Mouse (Mus musculus) granulocyte monocyte progenitor cell, adult 5-6 weeks (primary cell): ENCODE results near the gene Slc4a10. TPM values are rescaled to one million over a fixed set of nuclear protein-coding genes. Genes with fewer than 3 reads are reported as not detected.
"Not testable (repeated sequence)": the region's sequence is repeated elsewhere in the genome, so short reads cannot be mapped to it uniquely, and the experiment has no call there.

Experiments used
- ATAC-seq: replicated peaks from 2 replicates; pipeline ENCODE4 v1.8.0; 2016; ENCODE audit warnings: mild to moderate bottlenecking, moderate TSS enrichment, inconsistent platforms; ENCODE audit not compliant: poor library complexity, severe bottlenecking
- total RNA-seq, 2 experiments: library from RNA; stranded (forward) in 1 of 2; stranded (reverse) in 1 of 2; fragments of 200-712, 200-1000 nt in 1 of 2; fragments of >200 nt in 1 of 2; fragmentation: Nextera tagmentation in 1 of 2; gene quantifications; 2 replicates each; pipeline ENCODE4 v1.2.3; 2014 to 2017

The Slc4a10 gene
- total RNA-seq (2014; fragmentation: Nextera tagmentation), result not detected in 2 replicates
- not detected in 2 replicates for total RNA-seq (2017)

DNA sequence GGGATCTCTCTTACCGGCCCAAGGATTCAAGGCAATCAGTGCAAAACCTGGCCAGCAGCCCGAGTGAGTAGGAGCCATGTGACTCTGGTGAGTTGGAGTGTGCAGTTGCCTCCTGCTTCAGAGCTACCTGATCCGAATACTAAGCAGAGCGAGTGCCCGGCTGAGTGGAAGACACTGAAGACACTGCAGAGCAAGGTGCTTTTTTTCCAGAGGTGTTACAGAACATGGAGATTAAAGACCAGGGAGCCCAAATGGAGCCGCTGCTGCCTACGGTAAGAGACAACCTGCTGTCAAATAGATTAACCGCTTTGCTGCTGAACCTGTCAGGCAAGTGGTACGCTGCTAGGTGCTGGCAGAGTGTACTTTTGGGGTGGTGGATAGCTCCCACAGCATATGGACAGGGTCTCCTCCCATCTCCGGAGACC, at the start of gene Slc4a10:
Gene Slc4a10, plus strand, starts transcription at position 42 of the 425 bp plus-strand sequence.
- no peak for ATAC-seq

DNA sequence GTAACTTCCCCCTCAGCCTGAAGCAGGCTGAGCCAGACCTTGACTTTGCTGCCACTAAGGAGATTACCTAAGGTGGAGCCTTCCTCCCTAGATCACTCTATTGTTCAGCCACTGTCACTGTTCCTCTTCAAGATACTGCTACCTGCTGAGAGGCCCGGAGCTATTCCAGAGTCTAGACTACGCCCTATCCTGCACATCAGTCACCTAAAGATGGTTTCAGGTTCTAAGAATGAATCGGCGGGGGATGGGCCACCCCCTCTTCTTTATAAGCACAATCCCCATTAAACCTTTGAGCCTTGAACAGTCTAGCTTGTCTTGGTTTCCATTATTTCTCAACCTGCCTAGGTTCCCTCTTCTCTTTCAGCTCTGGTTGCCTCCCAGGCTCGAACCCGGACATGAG, 45.0 kb upstream of the Slc4a10 start:
- ATAC-seq, result not testable (repeated sequence)

DNA sequence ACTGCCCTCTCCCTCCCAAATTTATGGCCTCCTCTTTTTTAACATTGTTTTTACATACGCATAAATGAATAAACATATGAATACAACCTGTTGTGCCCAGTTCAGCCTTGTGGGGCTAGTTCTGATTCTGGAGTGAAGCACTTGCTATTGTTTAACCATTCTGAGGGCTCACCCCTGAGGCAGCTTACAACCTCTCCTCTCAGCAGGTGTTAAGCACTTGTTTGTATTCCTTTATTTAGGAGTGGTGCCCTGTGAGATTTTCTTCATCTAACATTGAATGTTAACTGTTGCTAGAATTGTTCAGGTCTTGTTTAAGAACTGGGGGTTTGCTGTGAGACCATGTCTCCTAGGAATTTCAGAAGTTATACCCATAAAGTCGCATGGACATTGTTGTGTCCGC, 28.1 kb upstream of the Slc4a10 start:
- ATAC-seq, result no peak

DNA sequence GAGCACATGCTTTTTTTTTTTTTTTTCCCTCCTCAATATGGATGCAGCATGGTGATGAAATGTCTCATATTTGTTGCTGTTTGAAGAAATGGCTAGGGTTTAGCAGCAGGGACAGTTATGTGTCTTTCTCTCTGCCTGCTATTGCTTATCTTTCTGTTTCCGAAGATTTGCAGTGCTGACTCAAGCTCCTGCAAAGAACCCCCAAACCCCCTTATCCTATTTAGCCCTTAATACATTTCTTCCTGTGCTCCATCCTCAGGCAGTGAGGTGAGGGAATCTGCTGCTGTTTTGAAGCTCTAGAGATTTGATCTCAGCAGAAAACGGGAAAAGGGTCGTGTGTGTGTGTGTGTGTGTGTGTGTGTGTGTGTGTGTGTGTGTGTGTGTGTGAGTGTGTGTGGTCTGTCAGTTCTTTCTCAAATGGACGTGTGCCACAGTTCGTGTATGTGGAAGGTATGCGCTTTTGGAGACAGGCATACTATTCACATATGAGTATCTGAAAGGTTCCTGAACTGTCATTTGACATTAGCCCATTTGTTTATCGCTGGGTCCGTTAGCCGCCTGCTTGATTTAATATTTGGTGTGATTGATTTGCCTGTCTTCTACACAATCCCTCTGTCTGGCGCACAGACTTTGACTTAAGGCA, 720 bp downstream of the Slc4a10 start:
- ATAC-seq, result no peak

DNA sequence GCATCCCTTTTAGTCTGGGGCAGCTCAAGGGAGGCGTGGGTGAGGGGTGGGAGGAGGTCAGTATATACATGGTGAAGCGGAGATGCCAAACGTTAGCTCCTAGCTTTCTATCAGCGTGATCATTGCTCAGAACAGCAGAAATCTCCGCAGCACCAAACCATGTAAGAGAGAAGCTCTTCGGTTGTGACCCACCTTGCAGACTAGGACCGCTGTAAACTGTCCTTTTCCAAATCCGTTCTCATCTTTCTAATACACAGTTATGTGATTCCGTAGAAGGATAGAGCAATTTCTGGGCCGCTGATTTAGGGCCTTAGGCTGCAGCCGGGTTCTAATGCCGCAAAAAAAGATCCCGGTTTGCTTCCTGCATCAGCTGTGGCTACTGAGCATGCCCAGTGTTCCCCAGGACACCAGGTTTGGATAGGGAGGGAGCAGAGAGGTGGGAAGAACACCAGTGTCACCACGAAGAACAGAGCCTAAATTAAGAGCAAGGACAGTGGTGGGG, 1.3 kb downstream of the Slc4a10 start:
- no peak for ATAC-seq

DNA sequence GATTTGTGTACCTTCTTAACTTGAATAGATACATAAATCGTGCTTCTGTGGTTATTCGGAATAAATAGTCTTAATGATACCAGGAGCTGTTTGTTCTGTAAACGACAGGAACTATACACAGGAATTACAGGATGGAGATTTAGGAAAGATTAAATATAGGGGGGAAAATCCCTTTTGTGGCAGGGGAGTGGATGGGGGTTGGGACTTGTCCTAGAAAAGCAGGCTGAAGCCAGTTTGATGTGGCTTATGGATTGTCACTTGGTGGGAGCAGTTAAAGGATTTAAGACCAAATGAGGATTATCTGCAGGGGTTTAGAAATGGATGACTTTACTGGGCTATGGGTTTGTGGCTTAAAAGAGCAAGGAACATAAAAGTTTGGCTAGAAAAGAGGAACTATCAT, 1.9 kb downstream of the Slc4a10 start:
- no peak for ATAC-seq

DNA sequence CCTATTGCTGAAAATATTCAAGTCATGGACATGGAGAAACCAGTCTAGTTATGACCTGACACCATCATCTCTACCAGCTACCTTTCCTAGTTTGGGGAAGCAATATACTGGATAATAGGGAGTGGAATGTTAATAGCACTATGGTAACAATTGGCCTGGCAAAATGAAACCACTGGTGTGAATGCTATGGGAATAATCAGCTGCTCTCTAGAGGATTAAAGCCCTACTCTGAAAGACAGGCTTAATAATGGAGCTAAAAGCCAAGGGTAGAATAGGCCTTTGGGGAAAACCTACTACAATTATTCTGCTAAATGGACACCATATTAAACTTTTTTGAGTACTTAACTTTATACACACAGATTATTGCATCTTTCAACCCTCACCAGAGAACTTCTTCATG, 30.2 kb downstream of the Slc4a10 start:
- no peak for ATAC-seq

DNA sequence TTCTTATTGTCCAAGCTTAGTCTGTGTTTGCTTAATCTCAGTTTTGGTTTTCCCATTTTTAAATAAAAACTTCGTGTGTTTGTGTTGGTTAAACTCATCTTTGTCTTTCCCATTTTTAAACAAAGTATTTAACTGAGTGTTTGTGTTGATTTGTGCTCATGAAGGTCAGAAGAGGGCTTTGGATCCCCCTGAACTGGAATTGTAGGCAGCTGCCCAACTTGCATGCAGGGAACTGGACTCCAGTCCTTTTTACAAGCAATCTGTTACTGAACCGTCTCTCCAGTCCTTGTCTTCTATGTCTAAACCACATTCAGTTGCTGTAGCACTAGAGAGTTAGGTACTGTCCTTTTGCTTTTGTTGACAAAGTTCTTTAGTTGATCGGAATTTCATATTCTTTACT, 41.3 kb downstream of the Slc4a10 start:
- ATAC-seq, result no peak

DNA sequence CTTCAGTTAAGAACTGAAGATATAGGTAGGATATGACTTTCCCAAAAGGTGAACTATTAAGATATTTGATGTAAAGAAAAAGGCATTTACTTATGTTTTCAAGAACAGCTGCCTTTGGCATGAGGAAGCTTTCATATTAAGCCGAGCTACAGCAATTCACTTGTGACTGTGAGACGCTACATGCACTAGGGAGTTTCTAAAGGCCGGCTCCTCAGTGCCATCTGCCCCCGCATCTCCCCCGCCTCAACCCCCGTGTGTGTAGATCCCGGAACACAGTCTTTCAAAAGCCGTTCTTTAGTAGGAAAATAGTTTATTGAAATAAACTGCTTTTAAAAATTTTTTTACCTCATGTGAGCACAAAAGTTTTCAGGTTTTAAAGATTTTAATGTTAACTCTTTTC, 42.5 kb downstream of the Slc4a10 start:
- ATAC-seq, result no peak

DNA sequence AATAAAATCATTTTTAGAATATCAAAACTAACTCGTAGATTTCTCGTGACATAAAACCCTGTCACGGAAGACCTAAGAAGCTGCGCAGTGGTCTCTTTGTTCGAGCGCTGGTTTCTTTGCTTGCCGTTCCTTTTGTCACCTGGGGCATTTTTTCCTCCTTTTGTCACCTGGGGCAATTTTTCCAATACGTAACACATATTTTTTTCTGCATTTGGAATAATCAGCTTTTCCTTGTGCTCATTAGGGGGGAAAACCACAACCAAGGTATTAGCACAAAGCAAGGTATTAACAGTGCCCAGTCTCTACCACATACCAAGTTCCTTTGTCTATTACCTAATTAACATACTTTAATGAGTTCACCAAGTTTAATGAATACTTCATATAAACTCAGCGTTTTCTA, 42.9 kb downstream of the Slc4a10 start:
- no peak for ATAC-seq

DNA sequence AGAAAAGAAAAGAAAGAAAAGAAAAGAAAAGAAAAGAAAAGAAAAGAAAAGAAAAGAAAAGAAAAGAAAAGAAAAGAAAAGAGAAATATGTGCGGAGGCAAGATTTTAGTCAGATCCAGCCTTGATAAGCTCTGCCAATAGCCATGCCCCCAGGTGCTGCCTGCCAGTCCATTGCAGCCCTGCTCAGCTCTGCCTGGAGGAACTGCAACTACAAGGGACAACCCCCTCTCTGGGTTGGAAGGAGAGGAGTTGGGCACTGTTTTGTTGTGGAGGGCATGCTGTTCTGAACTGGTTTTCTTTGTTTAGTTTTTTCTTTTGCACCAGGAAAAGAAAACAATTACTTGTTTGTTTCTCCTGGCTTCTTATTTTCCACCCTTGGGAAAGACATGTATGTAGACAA, 54.3 kb downstream of the Slc4a10 start:
- ATAC-seq, result no peak

DNA sequence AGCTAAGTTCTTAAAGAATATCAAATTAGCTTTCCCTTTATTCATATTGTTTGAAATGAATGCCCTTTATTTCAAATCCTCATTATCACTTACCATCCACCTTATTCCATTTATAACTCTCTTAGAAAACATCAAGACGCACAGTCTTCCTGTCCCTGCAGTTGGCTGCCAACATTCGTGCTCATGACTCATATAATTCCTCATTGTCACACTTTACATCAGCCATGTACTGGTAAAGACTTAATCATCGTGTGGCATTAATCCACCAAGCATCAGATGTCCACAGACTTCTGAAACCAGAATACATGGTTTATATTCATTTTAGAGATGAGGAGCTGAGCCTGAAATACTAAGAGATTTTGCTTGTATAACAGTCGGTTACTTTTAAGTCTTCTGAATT, 69.1 kb downstream of the Slc4a10 start:
- ATAC-seq, result no peak

DNA sequence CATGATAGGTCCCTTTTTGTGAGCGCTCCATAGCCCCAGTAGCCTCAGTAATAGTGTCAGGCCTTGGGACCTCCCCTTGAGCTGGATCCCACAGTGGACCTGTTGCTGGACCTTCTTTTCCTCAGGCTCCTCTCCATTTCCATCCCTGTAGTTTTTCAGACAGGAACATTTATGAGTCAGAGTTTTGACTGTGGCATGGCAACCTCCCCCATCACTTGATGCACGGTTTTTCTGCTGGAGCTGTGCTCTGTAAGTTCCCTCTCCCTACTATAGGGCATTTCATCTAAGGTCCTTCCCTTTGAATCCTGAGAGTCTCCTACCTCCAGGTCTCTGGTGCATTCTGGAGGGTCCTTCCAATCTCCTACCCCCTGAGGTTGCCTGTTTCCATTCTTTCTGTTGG, 83.7 kb downstream of the Slc4a10 start:
- ATAC-seq, result no peak

DNA sequence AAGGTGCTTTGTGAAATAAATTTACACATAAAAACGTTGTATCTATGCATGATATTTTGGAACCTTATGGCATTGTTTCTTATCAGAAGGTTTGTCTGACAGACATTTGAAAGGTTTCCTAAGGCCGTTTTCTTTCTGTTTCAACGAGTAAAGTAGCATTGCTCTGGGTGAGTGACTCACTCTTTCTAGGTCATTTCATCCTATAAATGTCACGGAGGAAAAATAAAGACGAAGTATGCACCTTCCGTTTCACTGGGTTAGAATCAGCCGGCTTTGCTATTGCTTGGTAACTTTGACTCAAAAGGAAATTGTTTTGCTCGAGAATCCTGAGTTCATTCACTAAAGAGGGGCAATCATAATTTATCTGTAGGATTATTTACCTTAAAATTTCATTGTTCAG, 88.6 kb downstream of the Slc4a10 start:
- ATAC-seq, result no peak

DNA sequence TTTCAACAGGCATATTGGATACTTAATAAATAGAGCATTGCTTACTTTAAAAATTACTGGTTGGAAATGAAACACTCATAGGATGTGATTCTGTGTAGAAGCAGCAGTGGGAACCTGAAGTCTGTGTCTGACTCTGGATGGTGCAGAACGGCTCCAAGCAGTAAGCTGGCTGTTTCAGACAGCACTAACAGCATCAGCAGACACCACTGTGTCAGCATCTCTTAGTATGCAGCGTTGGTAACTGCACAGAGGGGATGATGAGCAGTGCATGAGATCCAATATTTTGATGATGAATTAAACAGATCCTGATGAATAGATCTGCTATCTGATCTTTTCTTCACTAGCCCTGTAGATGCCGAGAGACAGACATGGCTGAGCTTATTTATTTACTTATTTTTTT, 101.4 kb downstream of the Slc4a10 start:
- no peak for ATAC-seq

DNA sequence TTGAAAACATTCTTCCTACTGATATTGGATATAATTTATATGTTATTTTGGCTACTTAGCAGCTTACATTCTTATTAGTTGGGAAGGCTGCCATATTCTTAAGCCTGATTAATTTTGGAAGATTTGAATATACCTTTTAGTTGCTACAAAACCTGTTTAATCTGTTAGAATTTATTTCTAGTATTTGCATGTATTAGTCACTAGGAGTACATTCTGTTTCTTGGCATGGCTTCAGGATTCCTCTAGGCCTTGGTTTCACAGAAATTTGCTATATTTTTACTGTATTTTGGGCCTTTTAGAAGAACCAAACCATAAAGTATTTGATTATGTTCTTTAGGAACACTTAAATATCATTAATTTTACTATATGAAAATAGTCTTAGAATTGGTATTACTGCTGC, 103.2 kb downstream of the Slc4a10 start:
- no peak for ATAC-seq

DNA sequence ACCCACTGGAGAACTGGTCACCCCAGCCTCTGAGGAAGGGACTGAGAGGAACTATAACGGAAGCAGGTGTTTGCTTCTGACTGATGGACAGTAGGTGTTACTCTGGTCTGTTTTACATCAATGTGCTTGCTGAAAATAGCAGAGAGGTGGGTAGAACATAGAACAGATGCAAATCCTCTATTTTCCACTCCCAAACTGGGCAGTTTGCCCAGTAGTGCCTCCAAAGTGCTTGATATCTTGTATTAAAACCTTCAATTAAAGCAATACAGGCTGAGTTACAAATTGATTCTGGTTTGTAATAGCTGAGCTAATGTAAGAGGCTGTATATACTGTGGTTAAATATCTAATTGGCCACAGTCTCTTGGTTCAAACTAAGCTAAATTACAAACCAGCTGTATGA, 104.6 kb downstream of the Slc4a10 start:
- ATAC-seq, result no peak

DNA sequence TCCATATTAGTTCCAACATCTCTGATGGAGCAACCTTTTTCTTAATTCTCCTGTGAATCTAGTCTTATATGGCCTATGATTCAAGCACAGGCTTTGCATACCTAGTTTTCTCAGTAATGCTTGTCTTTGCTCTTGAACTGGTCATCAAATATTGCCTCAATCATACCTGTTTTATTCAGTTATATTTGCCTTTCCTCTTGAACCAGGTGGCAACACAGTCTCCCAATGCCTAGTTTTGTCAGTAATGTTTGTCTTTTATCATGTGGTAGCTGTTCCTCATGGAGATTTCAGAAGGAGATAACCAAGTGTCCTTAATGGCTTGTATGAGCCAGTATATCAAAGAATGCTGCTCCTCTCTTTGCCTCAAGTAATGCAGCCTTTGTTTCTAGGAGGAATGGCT, 163.8 kb downstream of the Slc4a10 start:
- no peak for ATAC-seq

DNA sequence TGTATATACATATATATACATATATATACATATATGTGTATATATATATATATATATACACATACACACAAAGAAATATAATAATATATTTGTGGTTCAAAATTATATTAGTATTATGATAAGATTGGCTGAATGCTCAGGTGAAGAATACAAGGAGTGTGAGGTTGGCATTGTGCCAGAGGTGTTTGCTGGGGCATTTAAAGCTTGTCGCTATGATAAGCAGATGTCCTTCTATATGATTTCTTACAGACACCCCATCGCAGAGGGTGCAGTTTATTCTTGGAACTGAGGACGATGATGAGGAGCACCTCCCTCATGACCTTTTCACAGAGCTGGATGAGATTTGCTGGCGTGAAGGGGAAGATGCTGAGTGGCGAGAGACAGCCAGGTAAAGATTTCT, 164.8 kb downstream of the Slc4a10 start:
- ATAC-seq, result no peak

DNA sequence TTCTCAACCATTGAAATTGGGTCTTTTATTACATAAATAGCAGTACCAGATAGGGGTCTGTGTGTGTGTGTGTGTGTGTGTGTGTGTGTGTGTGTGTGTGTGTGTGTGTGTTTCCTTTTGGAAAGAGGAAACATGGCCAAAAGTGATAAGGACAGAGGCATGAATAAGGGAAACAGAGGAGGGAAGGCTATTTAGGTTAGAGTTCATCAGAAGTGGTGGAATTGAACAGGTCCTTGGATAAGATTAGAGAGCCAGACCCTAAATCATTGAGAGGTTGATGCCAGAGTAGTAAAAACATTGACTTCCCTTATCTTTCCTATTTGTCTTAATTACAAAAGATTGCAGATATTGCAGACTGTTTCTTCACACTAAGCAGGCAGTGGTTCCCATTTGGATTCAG, 181.3 kb downstream of the Slc4a10 start:
- ATAC-seq, result no peak

DNA sequence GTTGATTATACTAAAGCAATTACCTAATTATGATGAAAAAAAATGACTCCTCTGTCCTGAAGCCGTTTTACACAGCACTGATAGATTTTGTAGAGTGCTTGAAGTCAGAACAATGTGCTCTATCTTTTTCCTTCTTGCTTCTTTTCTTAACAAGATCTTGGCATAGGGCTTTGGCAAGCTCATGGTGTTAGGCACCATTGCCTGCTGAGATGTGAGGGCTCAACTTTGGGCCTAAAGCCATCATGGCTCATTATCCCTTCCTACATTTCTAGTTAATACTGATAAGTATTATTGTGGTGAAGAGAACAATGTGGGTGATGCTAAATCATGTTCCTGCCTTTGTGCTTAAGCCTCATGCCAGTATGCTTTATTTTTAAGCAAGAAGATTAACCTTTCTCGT, 185.0 kb downstream of the Slc4a10 start:
- no peak for ATAC-seq

DNA sequence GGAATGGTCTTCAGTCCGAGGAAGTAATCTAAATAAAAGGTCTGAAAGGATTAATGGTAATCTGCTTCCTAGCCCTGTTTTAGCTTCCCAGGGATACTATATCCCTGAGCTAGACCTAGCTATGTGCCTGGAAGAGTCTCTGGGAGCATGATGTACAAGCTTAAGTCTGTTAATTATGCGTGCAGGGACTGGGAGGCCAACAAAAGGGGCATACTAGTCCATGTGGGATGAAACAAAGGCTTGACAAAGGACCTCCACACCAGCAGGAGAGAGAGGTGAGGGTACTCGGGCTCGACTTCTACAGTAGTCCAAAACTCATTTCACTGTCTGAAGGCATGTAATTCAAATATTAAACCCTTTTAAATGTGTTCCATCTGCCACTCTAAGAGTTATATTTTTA, 197.9 kb downstream of the Slc4a10 start:
- ATAC-seq, result no peak

DNA sequence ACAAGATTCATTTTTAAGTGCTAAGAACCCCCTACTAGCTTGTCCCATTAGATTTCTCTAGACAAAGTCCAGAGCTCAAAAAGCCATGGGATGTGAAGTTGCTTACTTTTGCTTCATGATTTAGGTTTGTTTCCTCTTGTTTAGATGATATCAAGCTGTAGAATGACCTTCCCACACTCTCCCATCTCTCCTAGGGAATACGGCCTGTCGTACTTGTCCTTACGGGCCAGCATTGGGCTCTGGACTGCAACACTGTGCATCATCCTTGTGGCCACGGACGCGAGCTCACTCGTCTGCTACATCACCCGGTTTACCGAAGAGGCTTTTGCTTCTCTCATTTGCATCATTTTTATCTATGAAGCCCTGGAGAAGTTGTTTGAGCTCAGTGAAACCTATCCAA, 222.2 kb downstream of the Slc4a10 start:
- ATAC-seq, result no peak
